Mouse (Mus musculus) limb, embryonic 14.5 days (tissue): ENCODE results near the gene Chpf2. TPM values are rescaled to one million over a fixed set of nuclear protein-coding genes. Genes with fewer than 3 reads are reported as not detected.
A peak's percentile ranks its signal among the peaks of the same experiment; 100 is the strongest.

Experiments
- ATAC-seq: fragments of 200-750 bp; cut with Nextera tagmentation; 2 replicates; pipeline ENCODE4 v1.8.0; 2017; ENCODE audit warnings: low read depth, moderate number of reproducible peaks, moderate TSS enrichment; ENCODE audit not compliant: low FRiP score
- DNase-seq: peaks from one replicate; pipeline ENCODE4 v3.0.0-alpha.2; 2015; ENCODE audit warnings: low spot score
- H3K27ac ChIP-seq: fragments of 300-500 bp; sonication (generic); replicated peaks from 2 replicates; pipeline ENCODE4 v1.5.1; 2014; ENCODE audit warnings: low read depth, mild to moderate bottlenecking, low read length, moderate library complexity, mixed read lengths
- H3K27me3 ChIP-seq: fragments of 300-500 bp; sonication (generic); 2 replicates; pipeline ENCODE4 v1.6.1; 2014; ENCODE audit warnings: low read length, mixed read lengths; ENCODE audit not compliant: control insufficient read depth, insufficient read depth
- H3K36me3 ChIP-seq: fragments of 300-500 bp; sonication (generic); 2 replicates; pipeline ENCODE4 v1.6.1; 2014; ENCODE audit warnings: mild to moderate bottlenecking, low read length, moderate library complexity, mixed read lengths; ENCODE audit not compliant: control insufficient read depth, insufficient read depth
- H3K4me1 ChIP-seq: fragments of 300-500 bp; sonication (generic); 2 replicates; pipeline ENCODE4 v1.6.1; 2014; ENCODE audit warnings: antibody characterized with exemption, low read length, mixed read lengths; ENCODE audit not compliant: control insufficient read depth, insufficient read depth
- H3K4me2 ChIP-seq: fragments of 300-500 bp; sonication (generic); replicated peaks from 2 replicates; pipeline ENCODE4 v1.6.1; 2014; ENCODE audit warnings: low read depth, mild to moderate bottlenecking, low read length, moderate library complexity; ENCODE audit not compliant: severe bottlenecking
- H3K4me3 ChIP-seq: fragments of 300-500 bp; sonication (generic); replicated peaks from 2 replicates; pipeline ENCODE4 v1.5.1; 2014; ENCODE audit warnings: low read length
- H3K9ac ChIP-seq: fragments of 300-500 bp; sonication (generic); 2 replicates; pipeline ENCODE4 v1.6.1; 2014; ENCODE audit warnings: mild to moderate bottlenecking, low read depth, low read length, moderate library complexity; ENCODE audit not compliant: severe bottlenecking
- H3K9me3 ChIP-seq: fragments of 300-500 bp; sonication (generic); 2 replicates; pipeline ENCODE4 v1.6.1; 2016; ENCODE audit warnings: low read length; ENCODE audit not compliant: control insufficient read depth
- POLR2A ChIP-seq: fragments of 200-500 bp; IDR thresholded peaks from 2 replicates; pipeline ENCODE4 v1.8.0; 2012; ENCODE audit warnings: inconsistent platforms, mild to moderate bottlenecking, moderate library complexity, borderline replicate concordance; ENCODE audit not compliant: insufficient read depth, insufficient read length; ENCODE audit errors: extremely low read depth
- WGBS: fragments of 180-500 bp; shearing (Covaris S2); extraction: QIAGEN DNeasy Blood & Tissue Kit; methylation state at CpG from one replicate; pipeline ENCODE4 v1.1.7; 2014; 5-methylcytosine and 5-hydroxymethylcytosine counted together
- polyA plus RNA-seq, 2 experiments: library from polyadenylated mRNA; depleted of rRNA in 1 of 2; stranded (reverse) in 1 of 2; unstranded in 1 of 2; fragments of >200 nt; fragmentation: Nextera tagmentation in 1 of 2; extraction: Ambion mirVana in 1 of 2; gene quantifications; 2 replicates each; pipeline versions ENCODE4 v1.2.1 to v1.2.3; 2012 to 2014

Chpf2 gene
- polyA plus RNA-seq (2012; rRNA removed): 56.2 and 57.0 TPM in 2 replicates
- polyA plus RNA-seq (2014; fragmentation: Nextera tagmentation; extraction: Ambion mirVana): 21.3 and 23.1 TPM in 2 replicates

- H3K27ac ChIP-seq: 0 out of 2 replicates have a peak within 1 kb of the TSS, but pooled peaks have one; percentile 61
- H3K4me3 ChIP-seq: peak within 1 kb of the TSS; percentile 76
- H3K36me3 ChIP-seq: peaks cover 34% of the 10 kb centered on the region
- WGBS: 0% methylated on average over 28 of the region's 43 CpGs
- TF ChIP-seq POLR2A: peak; percentile 85; the same call in 1 of the 2 replicates
- peak within 1 kb of the TSS; percentile 75 for H3K9ac ChIP-seq
- no peaks in the 10 kb centered on the region for H3K27me3 ChIP-seq
- DNase-seq (peak; percentile 88), ATAC-seq (peak; percentile 90)
- H3K9me3 ChIP-seq: no peaks in the 10 kb centered on the region
- H3K4me1 ChIP-seq: peaks cover 16% of the 10 kb centered on the region
- H3K4me2 ChIP-seq: peak within 1 kb of the TSS; percentile 74
Observed at GRCm38 (mm10) chr5:24586547-24587199, at the start of gene Chpf2. Gene Chpf2 (plus strand): TSS chr5:24586741.

- ATAC-seq: peak; percentile 27; the same call in 1 of the 2 replicates
- Histone ChIP-seq H3K4me2 (no peak overlapping the region), H3K4me1 (peaks cover 18% of the 10 kb centered on the region), H3K9ac (no peak overlapping the region), H3K9me3 (no peaks in the 10 kb centered on the region), H3K27ac (no peak overlapping the region), H3K4me3 (no peak overlapping the region), H3K27me3 (no peaks in the 10 kb centered on the region), H3K36me3 (no peaks in the 10 kb centered on the region)
- peak; percentile 37 for DNase-seq
- 62% methylated on average over 16 of the region's 16 CpGs for WGBS
- TF ChIP-seq POLR2A: no peak
Observed at GRCm38 (mm10) chr5:24537618-24538017, 48.9 kb upstream of the Chpf2 start.

GRCm38 (mm10) chr5:24539571-24540296 is 46.8 kb upstream of the Chpf2 start:
- Histone ChIP-seq H3K9ac (no peak overlapping the region), H3K4me2 (no peak overlapping the region), H3K4me3 (no peak overlapping the region), H3K36me3 (no peaks in the 10 kb centered on the region), H3K4me1 (peaks cover 18% of the 10 kb centered on the region), H3K9me3 (no peaks in the 10 kb centered on the region), H3K27me3 (no peaks in the 10 kb centered on the region), H3K27ac (no peak overlapping the region)
- DNase-seq (no peak), ATAC-seq (no peak)
- WGBS: 79% methylated on average over 22 of the region's 22 CpGs
- no peak for TF ChIP-seq POLR2A

GRCm38 (mm10) chr5:24540387-24541143 is 46.0 kb upstream of the Chpf2 start, which contains the start of gene Asb10:
Gene Asb10 (minus strand): TSS chr5:24540978.
- peak within 1 kb of the TSS; percentile 13; the same call in 1 of the 2 replicates for H3K9ac ChIP-seq
- ATAC-seq: peak; percentile 80
- H3K27me3 ChIP-seq: no peaks in the 10 kb centered on the region

GRCm38 (mm10) chr5:24541144-24541569 is 45.4 kb upstream of the Chpf2 start:
- TF ChIP-seq POLR2A: no peak
- Histone ChIP-seq H3K4me2 (peak overlapping the region; percentile 24; the same call in 1 of the 2 replicates), H3K9me3 (no peaks in the 10 kb centered on the region), H3K9ac (no peak overlapping the region), H3K4me3 (no peak overlapping the region), H3K27ac (no peak overlapping the region), H3K27me3 (no peaks in the 10 kb centered on the region), H3K4me1 (peaks cover 18% of the 10 kb centered on the region), H3K36me3 (no peaks in the 10 kb centered on the region)
- 11% methylated on average over 6 of the region's 6 CpGs for WGBS
- DNase-seq (no peak), ATAC-seq (peak; percentile 17; the same call in 1 of the 2 replicates)

More at GRCm38 (mm10) chr5:24540387-24541143, 46.0 kb upstream of the Chpf2 start, which contains the start of gene Asb10:
- H3K27ac ChIP-seq: no peak within 1 kb of the TSS; the same call in 1 of the 2 replicates
- peak within 1 kb of the TSS; percentile 24 for H3K4me2 ChIP-seq
- DNase-seq: peak; percentile 64
- TF ChIP-seq POLR2A: no peak
- H3K36me3 ChIP-seq: no peaks in the 10 kb centered on the region
- no peaks in the 10 kb centered on the region for H3K9me3 ChIP-seq
- no peak within 1 kb of the TSS for H3K4me3 ChIP-seq
- WGBS: 22% methylated on average over 14 of the region's 14 CpGs
- H3K4me1 ChIP-seq: peaks cover 18% of the 10 kb centered on the region
